Mouse (Mus musculus) kidney, embryonic 14.5 days (tissue): Measurements from ENCODE around the gene Fscn3. TPM values are rescaled to one million over a fixed set of nuclear protein-coding genes. Genes with fewer than 3 reads are reported as not detected.

Experiments used
- ATAC-seq: fragments of 200-750 bp; cut with Nextera tagmentation; 2 replicates; pipeline ENCODE4 v1.8.0; 2017; ENCODE audit warnings: moderate number of reproducible peaks, mild to moderate bottlenecking, moderate TSS enrichment, moderate library complexity; ENCODE audit not compliant: low FRiP score, low TSS enrichment
- H3K27ac ChIP-seq: fragments of 300-500 bp; sonication (generic); 2 replicates; pipeline ENCODE4 v1.5.1; 2014; ENCODE audit warnings: low read depth, mild to moderate bottlenecking, low read length, moderate library complexity, mixed read lengths
- H3K27me3 ChIP-seq: fragments of 300-500 bp; sonication (generic); 2 replicates; pipeline ENCODE4 v1.6.1; 2014; ENCODE audit warnings: mild to moderate bottlenecking, low read length; ENCODE audit not compliant: control insufficient read depth, insufficient read depth
- H3K36me3 ChIP-seq: fragments of 300-500 bp; sonication (generic); 2 replicates; pipeline ENCODE4 v1.6.1; 2014; ENCODE audit warnings: low read length, mixed read lengths; ENCODE audit not compliant: control insufficient read depth, insufficient read depth
- H3K4me1 ChIP-seq: fragments of 300-500 bp; sonication (generic); 2 replicates; pipeline ENCODE4 v1.6.1; 2014; ENCODE audit warnings: low read length, mixed read lengths; ENCODE audit not compliant: control insufficient read depth, insufficient read depth
- H3K4me2 ChIP-seq: fragments of 300-500 bp; sonication (generic); replicated peaks from 2 replicates; pipeline ENCODE4 v1.6.1; 2014; ENCODE audit warnings: low read depth, mild to moderate bottlenecking, low read length
- H3K4me3 ChIP-seq: fragments of 300-500 bp; sonication (generic); 2 replicates; pipeline ENCODE4 v1.5.1; 2014; ENCODE audit warnings: mild to moderate bottlenecking, low read length
- H3K9ac ChIP-seq: fragments of 300-500 bp; sonication (generic); 2 replicates; pipeline ENCODE4 v1.6.1; 2014; ENCODE audit warnings: low read depth, mild to moderate bottlenecking, low read length, moderate library complexity
- H3K9me3 ChIP-seq: fragments of 300-500 bp; sonication (generic); 2 replicates; pipeline ENCODE4 v1.6.1; 2016; ENCODE audit warnings: low read length; ENCODE audit not compliant: control insufficient read depth
- WGBS: fragments of 180-500 bp; shearing (Covaris S2); extraction: QIAGEN DNeasy Blood & Tissue Kit; methylation state at CpG from one replicate; pipeline ENCODE4 v1.1.7; 2014; 5-methylcytosine and 5-hydroxymethylcytosine counted together
- polyA plus RNA-seq: library from polyadenylated mRNA; unstranded; fragments of >200 nt; fragmentation: Nextera tagmentation; extraction: Ambion mirVana; gene quantifications from 2 replicates; pipeline ENCODE4 v1.2.1, GENCODE M21; 2014

Gene Fscn3
- polyA plus RNA-seq, 1 experiment from 2014 or later = not detected

GRCm38 (mm10) chr6:28486905-28487304 is 59.3 kb downstream of the Fscn3 start:
- Histone ChIP-seq H3K27ac (no peak overlapping the region), H3K4me3 (no peak overlapping the region), H3K4me2 (no peak overlapping the region), H3K36me3 (peaks cover 23% of the 10 kb centered on the region; the same call in 1 of the 2 replicates), H3K9me3 (no peaks in the 10 kb centered on the region), H3K4me1 (peaks cover 23% of the 10 kb centered on the region), H3K9ac (no peak overlapping the region), H3K27me3 (no peaks in the 10 kb centered on the region)
- WGBS = 85% methylated on average over 7 of the region's 7 CpGs
- no peak for ATAC-seq

Other genes starting within 250 kb of the Fscn3 start
- gene Zfp800, start 29.8 kb upstream of the Fscn3 start, polyA plus RNA-seq = 22.7 and 23.2 TPM in 2 replicates
- 283 and 293 TPM in 2 replicates for gene Arf5, start 4.2 kb upstream of the Fscn3 start, polyA plus RNA-seq
- 4.8 and 8.0 TPM in 2 replicates for gene Gcc1, start 601 bp downstream of the Fscn3 start, polyA plus RNA-seq
- gene Pax4, start 21.6 kb downstream of the Fscn3 start, polyA plus RNA-seq = not detected in 2 replicates
- gene Snd1, start 47.4 kb downstream of the Fscn3 start, polyA plus RNA-seq = 64.1 and 127 TPM in 2 replicates